Mouse (Mus musculus) monocyte, adult 2 months (primary cell): ENCODE data around the gene Commd1.

ENCODE experiments used
- DNase-seq, 2 experiments: peaks; one replicate each; pipeline ENCODE4 v3.0.0; 2022; ENCODE audit warnings: low spot score in 2 of 2, low read depth in 1 of 2

Gene Commd1

DNA sequence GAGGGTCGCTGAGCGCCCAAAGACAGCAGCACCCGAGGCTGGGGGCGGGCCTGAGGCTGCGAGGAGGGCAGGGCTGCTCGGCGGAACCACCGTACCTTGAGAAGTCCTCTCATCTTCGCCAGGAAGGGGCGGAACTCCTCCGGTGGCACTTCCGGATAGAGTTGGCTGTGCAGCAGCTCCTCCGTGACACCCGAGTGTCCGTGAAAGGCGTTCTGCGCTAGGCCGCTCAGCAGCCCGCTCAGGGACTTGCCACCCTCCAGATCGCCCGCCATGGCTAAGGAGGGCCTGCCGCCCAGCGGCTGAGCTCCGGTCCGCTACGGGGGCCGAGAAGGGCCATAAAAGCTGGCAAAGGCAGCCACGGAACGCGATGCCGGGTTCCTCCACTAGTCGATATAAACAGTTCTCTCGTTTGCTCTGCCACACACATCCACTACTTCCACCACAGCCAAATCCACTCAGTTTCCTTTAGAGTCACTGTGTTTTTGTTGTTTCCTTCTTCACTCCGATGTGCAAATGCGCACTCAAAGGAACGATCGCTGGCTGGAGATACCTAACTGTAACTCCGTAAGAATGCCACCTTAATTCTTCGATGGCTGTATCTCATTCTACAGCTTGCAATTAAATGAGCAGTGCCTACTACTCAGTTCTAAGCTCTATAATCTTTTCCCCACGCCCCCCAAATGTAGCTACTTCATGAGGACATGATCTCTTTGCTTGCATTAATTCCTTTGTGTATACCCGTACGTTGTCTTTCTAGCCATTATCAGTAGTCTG is at the start of gene Commd1, which contains the start of gene Gm28048:
Commd1 (minus strand) TSS at position 399 of the 774 bp plus-strand sequence.
Gm28048 (minus strand) TSS at position 107 of the 774 bp plus-strand sequence.
- peak; percentile 85 to 91 for DNase-seq

- DNase-seq = no peak
These were observed 47.2 kb upstream of the Commd1 start for GRCm38 (mm10) chr11:23029399-23029798.

- DNase-seq = no peak
These were observed 46.8 kb upstream of the Commd1 start for GRCm38 (mm10) chr11:23028957-23029356.

DNA sequence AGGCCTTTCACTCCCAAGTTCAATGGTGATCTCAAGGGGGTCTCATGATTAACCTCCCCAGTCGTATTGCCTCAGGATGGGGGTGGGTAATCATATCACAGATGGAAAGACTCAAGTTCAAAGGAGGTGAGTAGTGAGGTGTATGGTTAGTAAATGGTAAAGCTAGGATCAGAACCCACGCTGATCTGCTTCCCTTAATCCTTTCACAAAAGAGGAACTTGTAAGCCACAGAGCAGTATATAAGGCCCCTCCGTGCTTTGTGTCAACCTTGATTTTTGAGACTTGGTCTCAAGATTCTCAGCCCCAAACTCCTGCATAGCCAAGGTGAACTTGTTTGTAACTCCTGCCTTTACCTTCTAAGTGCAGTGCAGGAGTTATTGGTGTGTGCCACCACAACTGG is 42.0 kb upstream of the Commd1 start:
- DNase-seq = no peak

DNA sequence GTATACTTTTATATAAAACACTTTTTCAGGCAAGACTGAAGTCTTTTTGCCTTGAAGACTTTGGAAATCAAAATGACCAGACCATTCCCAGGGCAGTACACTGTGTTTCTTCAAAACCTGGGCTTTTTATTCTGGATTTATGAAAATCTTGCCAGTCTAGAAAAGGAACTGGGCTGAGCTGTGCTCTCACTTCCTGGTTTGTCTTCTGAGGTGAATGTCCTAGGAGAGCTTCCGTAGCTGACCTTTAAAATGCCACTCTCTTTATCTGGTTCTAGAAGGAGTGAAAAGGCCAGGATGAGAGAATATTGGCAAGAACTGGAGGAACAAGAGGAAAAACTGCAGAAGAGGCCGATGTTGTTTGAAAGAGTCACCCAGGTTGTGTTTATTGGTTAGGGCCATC is 41.0 kb upstream of the Commd1 start:
- DNase-seq = no peak

DNA sequence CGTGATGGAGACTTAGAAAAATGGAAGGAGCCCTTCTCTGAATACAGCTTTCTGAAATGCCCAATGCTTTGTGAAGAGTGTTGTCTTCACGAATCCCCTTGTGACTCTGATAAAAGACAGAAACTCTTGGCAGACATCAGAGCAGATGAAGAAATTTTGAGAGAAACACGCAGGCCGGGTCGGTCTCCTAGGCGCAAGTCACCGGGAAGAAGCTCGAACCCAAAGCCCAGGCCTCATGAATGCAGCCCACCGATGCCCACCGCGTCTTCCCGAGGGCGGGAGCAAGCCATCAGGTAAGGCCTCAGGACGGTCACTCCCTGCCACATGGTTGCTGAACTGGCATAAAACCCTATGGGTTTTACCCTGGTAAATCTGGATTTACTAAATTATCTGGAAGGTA is 38.7 kb upstream of the Commd1 start:
- DNase-seq = no peak

GRCm38 (mm10) chr11:23020116-23020770 is 38.1 kb upstream of the Commd1 start:
- DNase-seq = no peak

GRCm38 (mm10) chr11:23017943-23018342 is 35.8 kb upstream of the Commd1 start:
- no peak for DNase-seq

DNA sequence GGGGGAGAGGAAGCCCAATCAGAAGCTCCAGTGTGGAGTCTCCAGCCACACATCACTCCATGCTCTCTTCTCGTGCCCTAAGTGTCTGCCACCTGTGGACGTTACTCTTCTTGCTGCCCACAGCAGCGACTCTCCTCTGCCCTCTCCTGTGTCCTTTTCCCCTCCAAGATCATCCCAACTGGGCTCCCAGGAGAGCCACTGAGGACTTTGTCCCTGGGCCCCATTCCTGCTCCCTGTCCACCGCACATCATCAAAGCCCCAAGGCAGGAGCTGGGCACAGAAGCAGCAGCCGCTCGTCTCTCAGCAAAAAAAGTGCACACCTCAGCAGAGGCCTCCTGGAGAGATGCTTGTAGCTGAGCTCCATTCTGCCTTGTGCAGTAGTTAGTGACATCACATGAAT is 32.8 kb upstream of the Commd1 start:
- DNase-seq = no peak

DNA sequence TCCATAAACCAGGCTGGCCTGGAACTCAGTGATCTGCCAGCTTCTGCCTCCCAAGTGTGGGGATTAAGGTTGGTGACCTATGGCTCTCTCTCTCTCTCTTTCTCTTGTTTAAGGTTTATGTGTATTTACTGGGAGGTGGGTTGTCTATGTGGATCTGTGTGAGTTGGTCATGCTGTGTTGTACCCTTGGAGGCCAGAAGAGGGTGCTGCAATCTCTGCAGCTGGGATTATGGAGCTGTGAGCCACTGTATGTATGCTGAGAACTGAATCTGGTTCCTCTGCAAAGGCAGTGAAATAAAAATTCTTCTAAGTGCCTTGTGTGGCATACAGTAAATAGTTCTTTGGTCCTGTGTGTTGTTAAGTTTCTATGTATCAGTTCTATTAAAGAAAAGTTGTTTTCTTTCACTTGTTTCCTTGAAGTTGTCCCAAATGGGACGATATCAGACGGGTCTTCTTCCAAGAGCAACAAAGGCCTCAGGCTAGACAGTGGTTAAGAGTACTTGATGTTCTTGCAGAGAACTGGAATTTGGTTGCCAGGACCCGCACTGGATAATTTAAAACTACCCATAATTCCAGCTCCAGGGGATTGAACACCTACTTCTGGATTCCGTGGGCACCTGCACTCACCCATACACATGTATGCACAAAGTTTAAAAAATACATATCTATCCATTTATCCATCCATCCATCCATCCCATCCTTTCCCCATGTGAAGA is 31.6 kb upstream of the Commd1 start:
- DNase-seq = no peak

- no peak for DNase-seq
These were observed 30.9 kb upstream of the Commd1 start for GRCm38 (mm10) chr11:23013096-23013495.

- DNase-seq = no peak
These were observed 26.6 kb upstream of the Commd1 start for GRCm38 (mm10) chr11:23008824-23009200.

DNA sequence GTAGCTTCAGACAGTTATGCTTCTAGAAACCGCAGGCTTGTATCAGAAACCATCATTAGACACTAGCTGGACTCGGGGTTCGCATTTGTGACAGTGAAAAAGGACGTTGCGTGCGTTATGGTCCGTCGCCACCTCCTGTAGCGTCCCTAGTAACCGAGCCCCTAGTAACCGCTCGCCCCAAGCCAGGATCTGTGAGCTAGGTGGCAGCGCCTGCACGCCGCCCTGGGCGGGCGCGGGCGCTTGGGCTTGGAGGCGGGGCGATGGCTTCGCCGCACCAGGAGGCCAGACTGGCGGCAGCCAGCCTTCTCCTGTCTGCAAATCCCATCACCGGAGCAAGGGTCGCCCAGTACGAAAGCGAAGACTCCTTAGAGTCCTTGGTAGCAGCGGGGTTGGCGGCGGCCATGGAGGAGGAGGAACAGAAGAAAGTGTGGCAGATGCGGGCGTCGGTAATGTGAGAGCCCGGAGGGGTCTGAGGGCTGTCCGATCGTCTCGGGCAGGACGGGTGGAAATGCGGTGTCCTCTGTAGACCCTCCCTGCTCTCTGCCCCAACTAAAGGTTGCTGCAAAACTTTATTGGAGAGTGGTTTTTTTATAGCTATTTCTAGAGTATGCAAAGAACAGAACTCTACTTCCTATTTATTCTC is 26.1 kb upstream of the Commd1 start:
- DNase-seq = peak; percentile 19 to 40

DNA sequence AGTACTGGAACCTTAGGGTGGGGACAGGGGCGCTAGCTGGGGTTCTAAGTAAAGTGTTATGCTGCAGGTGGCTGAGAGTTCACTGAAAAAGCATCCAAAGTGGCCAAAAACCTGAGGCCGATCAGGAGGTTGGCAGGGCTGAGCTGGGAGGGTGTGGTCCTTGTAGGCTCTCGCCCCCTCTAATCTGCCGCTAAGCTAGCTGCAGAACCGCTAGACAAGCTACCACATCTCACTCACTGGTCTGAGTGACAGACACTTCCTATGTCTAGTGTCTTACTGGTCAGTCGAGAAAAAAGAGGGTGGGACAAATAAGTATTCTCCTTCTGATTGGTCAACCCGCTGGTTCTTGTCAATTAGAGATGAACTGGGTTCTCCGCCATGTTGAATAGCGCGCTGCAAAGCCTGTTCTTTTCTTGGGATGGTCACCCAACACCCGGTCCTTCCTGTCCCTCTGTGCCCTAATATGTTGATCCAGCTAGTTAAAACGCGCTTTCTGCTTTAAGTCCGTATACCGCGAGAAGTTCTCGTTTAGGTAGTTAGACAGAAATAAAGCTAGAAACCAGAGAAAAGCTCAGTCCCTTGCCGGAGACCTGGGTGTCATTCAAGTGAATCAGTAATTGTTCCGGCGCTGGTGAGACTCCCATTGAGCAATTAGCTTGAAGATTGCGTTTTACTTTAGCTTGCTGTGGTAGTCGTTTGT is 25.4 kb upstream of the Commd1 start, which contains the start of gene Fam161a:
Fam161a (plus strand) TSS at position 51 of the 700 bp plus-strand sequence.
- peak; percentile 41 to 54 for DNase-seq

GRCm38 (mm10) chr11:23007166-23007480 is 24.9 kb upstream of the Commd1 start:
- no peak for DNase-seq

DNA sequence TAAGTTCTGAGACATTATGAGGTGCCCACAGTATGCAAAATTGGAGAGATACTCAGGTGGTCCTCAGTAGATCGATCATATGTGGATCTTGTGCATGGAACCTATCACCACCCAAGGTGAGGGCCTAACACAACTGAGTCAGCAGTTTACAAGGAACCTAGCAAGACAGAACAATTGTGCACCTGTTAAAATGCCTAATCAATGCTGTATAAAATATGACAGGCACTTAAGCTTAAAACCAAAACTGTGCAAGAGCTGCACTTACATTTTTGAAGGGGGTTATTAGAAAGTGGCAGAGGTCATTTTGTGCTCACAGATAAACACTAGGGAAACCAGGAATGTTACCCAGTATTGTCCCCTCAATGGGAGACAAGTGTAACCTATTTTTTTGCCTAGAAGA is 23.1 kb upstream of the Commd1 start:
- no peak for DNase-seq

DNA sequence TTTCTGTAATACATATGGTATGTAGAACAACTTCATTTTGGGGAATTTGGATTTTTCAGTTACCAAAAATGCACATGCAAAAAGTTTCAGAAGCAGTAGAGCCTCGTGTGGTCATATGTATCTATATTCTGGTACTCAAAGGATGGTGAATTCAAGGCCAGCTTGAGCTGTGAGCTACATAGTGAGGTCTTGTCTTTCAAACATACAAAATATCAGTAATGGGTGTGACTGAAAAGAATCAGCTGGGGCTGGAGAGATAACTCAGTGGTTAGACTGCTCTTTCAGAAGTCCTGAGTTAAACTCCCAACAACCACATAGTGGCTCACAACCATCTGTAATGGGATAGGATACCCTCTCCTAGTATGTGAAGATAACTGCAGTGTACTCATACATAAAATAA is 16.1 kb upstream of the Commd1 start:
- DNase-seq = no peak

GRCm38 (mm10) chr11:22995461-22995860 is 13.3 kb upstream of the Commd1 start:
- DNase-seq = no peak

GRCm38 (mm10) chr11:22994271-22994670 is 12.1 kb upstream of the Commd1 start:
- DNase-seq = no peak

DNA sequence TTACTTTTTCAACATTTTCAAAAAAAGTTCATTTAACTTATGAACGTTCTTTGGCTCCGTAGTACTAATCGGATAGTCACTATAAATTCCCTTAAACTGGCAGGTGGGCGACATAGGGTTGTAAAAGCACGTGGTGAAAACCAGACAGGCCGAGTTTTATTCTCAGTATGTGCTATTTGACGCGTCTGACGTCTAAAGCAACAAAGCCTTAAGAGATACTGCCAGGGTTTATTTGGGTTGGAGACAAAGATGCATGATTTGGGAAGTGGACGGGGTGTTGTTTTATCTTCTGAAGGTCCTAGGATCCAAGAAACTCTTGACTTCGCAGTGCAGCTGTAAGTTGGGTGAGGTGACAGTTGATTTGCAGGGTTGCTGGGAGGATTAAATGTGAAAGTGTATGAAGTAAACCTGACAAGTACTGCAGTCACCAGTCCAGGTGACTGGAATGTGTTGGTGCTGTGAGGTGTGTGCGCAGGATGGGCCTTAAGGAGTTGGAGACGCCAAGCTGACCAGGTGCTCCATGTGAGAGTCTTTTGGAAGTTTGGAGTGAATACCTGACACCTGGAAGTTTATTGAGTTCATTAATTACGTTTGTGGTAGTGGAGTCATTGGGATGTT is 9.1 kb upstream of the Commd1 start:
- DNase-seq = no peak
